Mouse (Mus musculus): Measurements from ENCODE around the gene Olfr1424. TPM values are rescaled to one million over a fixed set of nuclear protein-coding genes. Genes with fewer than 3 reads are reported as not detected.
"Not testable (repeated sequence)": the region's sequence is repeated elsewhere in the genome, so short reads cannot be mapped to it uniquely, and the experiment has no call there.

Gene Olfr1424
- polyA plus RNA-seq (2014; fragmentation: Nextera tagmentation; extraction: Ambion mirVana), result not detected in 2 replicates

GRCm38 (mm10) chr19:12062582-12062981 lies at the start of gene Olfr1424:
Gene Olfr1424, minus strand, starts transcription at chr19:12062682.
- ATAC-seq (ENCODE audit: low FRiP score, low TSS enrichment); H3K9ac ChIP-seq (replicated peaks; ENCODE audit: low read length); H3K4me3 ChIP-seq (replicated peaks; ENCODE audit: low read depth, low read length); H3K4me2 ChIP-seq (ENCODE audit: low read length); H3K36me3 ChIP-seq (ENCODE audit: control insufficient read depth, insufficient read depth, low read length); H3K9me3 ChIP-seq (ENCODE audit: control insufficient read depth, low read length); H3K27ac ChIP-seq (replicated peaks; ENCODE audit: low read depth, low read length); H3K27me3 ChIP-seq (ENCODE audit: control insufficient read depth, insufficient read depth, low read length); DNase-seq; H3K4me1 ChIP-seq (ENCODE audit: control insufficient read depth, insufficient read depth, low read length): not testable (repeated sequence)
- 83% methylated on average over 1 of the region's 1 CpGs for WGBS

- no peak overlapping the region for H3K4me3 ChIP-seq (replicated peaks; ENCODE audit: low read depth, low read length)
- no peak for ATAC-seq (ENCODE audit: low FRiP score, low TSS enrichment)
- H3K9ac ChIP-seq (replicated peaks; ENCODE audit: low read length), result no peak overlapping the region
- no peaks in the 10 kb centered on the region for H3K4me1 ChIP-seq (ENCODE audit: control insufficient read depth, insufficient read depth, low read length)
- no peaks in the 10 kb centered on the region for H3K36me3 ChIP-seq (ENCODE audit: control insufficient read depth, insufficient read depth, low read length)
- DNase-seq, result no peak
- 76% methylated on average over 1 of the region's 1 CpGs for WGBS
- H3K4me2 ChIP-seq (ENCODE audit: low read length), result no peak overlapping the region
- H3K27ac ChIP-seq (replicated peaks; ENCODE audit: low read depth, low read length), result no peak overlapping the region
- no peaks in the 10 kb centered on the region for H3K27me3 ChIP-seq (ENCODE audit: control insufficient read depth, insufficient read depth, low read length)
- H3K9me3 ChIP-seq (ENCODE audit: control insufficient read depth, low read length), result no peaks in the 10 kb centered on the region
These were observed 42.1 kb upstream of the Olfr1424 start for GRCm38 (mm10) chr19:12104541-12104940.

GRCm38 (mm10) chr19:12103234-12103633 lies 40.8 kb upstream of the Olfr1424 start, which contains the start of gene Olfr1427:
Gene Olfr1427, minus strand, starts transcription at chr19:12103334.
- no peaks in the 10 kb centered on the region for H3K36me3 ChIP-seq (ENCODE audit: control insufficient read depth, insufficient read depth, low read length)
- H3K9ac ChIP-seq (replicated peaks; ENCODE audit: low read length), result no peak within 1 kb of the TSS
- no peaks in the 10 kb centered on the region for H3K27me3 ChIP-seq (ENCODE audit: control insufficient read depth, insufficient read depth, low read length)
- 99% methylated on average over 2 of the region's 2 CpGs for WGBS
- no peak within 1 kb of the TSS for H3K27ac ChIP-seq (replicated peaks; ENCODE audit: low read depth, low read length)
- ATAC-seq (ENCODE audit: low FRiP score, low TSS enrichment) (no peak), DNase-seq (no peak)
- H3K4me3 ChIP-seq (replicated peaks; ENCODE audit: low read depth, low read length), result no peak within 1 kb of the TSS
- no peaks in the 10 kb centered on the region for H3K9me3 ChIP-seq (ENCODE audit: control insufficient read depth, low read length)
- H3K4me1 ChIP-seq (ENCODE audit: control insufficient read depth, insufficient read depth, low read length), result no peaks in the 10 kb centered on the region
- no peak within 1 kb of the TSS for H3K4me2 ChIP-seq (ENCODE audit: low read length)

- Histone ChIP-seq H3K4me1 (ENCODE audit: control insufficient read depth, insufficient read depth, low read length) (no peaks in the 10 kb centered on the region), H3K27me3 (ENCODE audit: control insufficient read depth, insufficient read depth, low read length) (no peaks in the 10 kb centered on the region), H3K27ac (replicated peaks; ENCODE audit: low read depth, low read length) (no peak within 1 kb of the TSS), H3K36me3 (ENCODE audit: control insufficient read depth, insufficient read depth, low read length) (no peaks in the 10 kb centered on the region), H3K4me3 (replicated peaks; ENCODE audit: low read depth, low read length) (no peak within 1 kb of the TSS), H3K9me3 (ENCODE audit: control insufficient read depth, low read length) (no peaks in the 10 kb centered on the region), H3K9ac (replicated peaks; ENCODE audit: low read length) (no peak within 1 kb of the TSS), H3K4me2 (ENCODE audit: low read length) (no peak within 1 kb of the TSS)
- DNase-seq (no peak), ATAC-seq (ENCODE audit: low FRiP score, low TSS enrichment) (no peak)
- 80% methylated on average over 1 of the region's 1 CpGs for WGBS
These were observed 29.4 kb upstream of the Olfr1424 start, which contains the start of gene Olfr1426 for GRCm38 (mm10) chr19:12091913-12092312. Gene Olfr1426, minus strand, starts transcription at chr19:12092013.

- ATAC-seq (ENCODE audit: low FRiP score, low TSS enrichment), result not testable (repeated sequence)
- WGBS, result 79% methylated on average over 4 of the region's 4 CpGs
These were observed 15.1 kb upstream of the Olfr1424 start, which contains the start of gene Olfr1425 for GRCm38 (mm10) chr19:12077631-12078030. Gene Olfr1425, minus strand, starts transcription at chr19:12077731.

GRCm38 (mm10) chr19:12069546-12069945 lies 7.1 kb upstream of the Olfr1424 start:
- WGBS, result 91% methylated on average over 1 of the region's 1 CpGs
- H3K4me2 ChIP-seq (ENCODE audit: low read length); H3K36me3 ChIP-seq (ENCODE audit: control insufficient read depth, insufficient read depth, low read length); H3K9me3 ChIP-seq (ENCODE audit: control insufficient read depth, low read length); DNase-seq; H3K4me3 ChIP-seq (replicated peaks; ENCODE audit: low read depth, low read length); H3K27ac ChIP-seq (replicated peaks; ENCODE audit: low read depth, low read length); ATAC-seq (ENCODE audit: low FRiP score, low TSS enrichment); H3K4me1 ChIP-seq (ENCODE audit: control insufficient read depth, insufficient read depth, low read length); H3K27me3 ChIP-seq (ENCODE audit: control insufficient read depth, insufficient read depth, low read length); H3K9ac ChIP-seq (replicated peaks; ENCODE audit: low read length): not testable (repeated sequence)

More at GRCm38 (mm10) chr19:12077631-12078030, 15.1 kb upstream of the Olfr1424 start, which contains the start of gene Olfr1425:
- not testable (repeated sequence) for H3K4me1 ChIP-seq (ENCODE audit: control insufficient read depth, insufficient read depth, low read length); H3K36me3 ChIP-seq (ENCODE audit: control insufficient read depth, insufficient read depth, low read length); H3K9ac ChIP-seq (replicated peaks; ENCODE audit: low read length); H3K27ac ChIP-seq (replicated peaks; ENCODE audit: low read depth, low read length); DNase-seq; H3K4me2 ChIP-seq (ENCODE audit: low read length); H3K4me3 ChIP-seq (replicated peaks; ENCODE audit: low read depth, low read length); H3K27me3 ChIP-seq (ENCODE audit: control insufficient read depth, insufficient read depth, low read length); H3K9me3 ChIP-seq (ENCODE audit: control insufficient read depth, low read length)

- not testable (repeated sequence) for H3K4me3 ChIP-seq (replicated peaks; ENCODE audit: low read depth, low read length); H3K9me3 ChIP-seq (ENCODE audit: control insufficient read depth, low read length); H3K9ac ChIP-seq (replicated peaks; ENCODE audit: low read length); ATAC-seq (ENCODE audit: low FRiP score, low TSS enrichment); DNase-seq; H3K27me3 ChIP-seq (ENCODE audit: control insufficient read depth, insufficient read depth, low read length); H3K36me3 ChIP-seq (ENCODE audit: control insufficient read depth, insufficient read depth, low read length); H3K4me2 ChIP-seq (ENCODE audit: low read length); H3K4me1 ChIP-seq (ENCODE audit: control insufficient read depth, insufficient read depth, low read length); H3K27ac ChIP-seq (replicated peaks; ENCODE audit: low read depth, low read length)
- 85% methylated on average over 1 of the region's 1 CpGs for WGBS
These were observed 5.3 kb upstream of the Olfr1424 start for GRCm38 (mm10) chr19:12067806-12068205.

GRCm38 (mm10) chr19:12043163-12043562 lies 19.3 kb downstream of the Olfr1424 start:
- Histone ChIP-seq H3K9ac (replicated peaks; ENCODE audit: low read length) (no peak overlapping the region), H3K4me3 (replicated peaks; ENCODE audit: low read depth, low read length) (no peak overlapping the region), H3K4me2 (ENCODE audit: low read length) (no peak overlapping the region), H3K27me3 (ENCODE audit: control insufficient read depth, insufficient read depth, low read length) (no peaks in the 10 kb centered on the region), H3K36me3 (ENCODE audit: control insufficient read depth, insufficient read depth, low read length) (no peaks in the 10 kb centered on the region), H3K9me3 (ENCODE audit: control insufficient read depth, low read length) (no peaks in the 10 kb centered on the region), H3K27ac (replicated peaks; ENCODE audit: low read depth, low read length) (no peak overlapping the region), H3K4me1 (ENCODE audit: control insufficient read depth, insufficient read depth, low read length) (no peaks in the 10 kb centered on the region)
- DNase-seq, result no peak
- ATAC-seq (ENCODE audit: low FRiP score, low TSS enrichment), result no peak
- 93% methylated on average over 5 of the region's 5 CpGs for WGBS

- no peak for ATAC-seq (ENCODE audit: low FRiP score, low TSS enrichment)
- 57% methylated on average over 2 of the region's 2 CpGs for WGBS
These were observed 21.3 kb downstream of the Olfr1424 start, which contains the start of gene Olfr1423 for GRCm38 (mm10) chr19:12041217-12041616. Gene Olfr1423, minus strand, starts transcription at chr19:12041317.

More at GRCm38 (mm10) chr19:12041217-12041616, 21.3 kb downstream of the Olfr1424 start, which contains the start of gene Olfr1423:
- Histone ChIP-seq H3K9ac (replicated peaks; ENCODE audit: low read length) (no peak within 1 kb of the TSS), H3K36me3 (ENCODE audit: control insufficient read depth, insufficient read depth, low read length) (no peaks in the 10 kb centered on the region), H3K27ac (replicated peaks; ENCODE audit: low read depth, low read length) (no peak within 1 kb of the TSS), H3K9me3 (ENCODE audit: control insufficient read depth, low read length) (no peaks in the 10 kb centered on the region), H3K4me3 (replicated peaks; ENCODE audit: low read depth, low read length) (no peak within 1 kb of the TSS), H3K4me1 (ENCODE audit: control insufficient read depth, insufficient read depth, low read length) (no peaks in the 10 kb centered on the region), H3K27me3 (ENCODE audit: control insufficient read depth, insufficient read depth, low read length) (no peaks in the 10 kb centered on the region), H3K4me2 (ENCODE audit: low read length) (no peak within 1 kb of the TSS)
- DNase-seq, result no peak

Measured in midbrain, embryonic 14.5 days (tissue).